Mouse (Mus musculus) olfactory bulb, adult 2 months (tissue): ENCODE results near the gene Myl9. TPM values are rescaled to one million over a fixed set of nuclear protein-coding genes. Genes with fewer than 3 reads are reported as not detected.
A peak's percentile ranks its signal among the peaks of the same experiment; 100 is the strongest.
"Not testable (repeated sequence)": the region's sequence is repeated elsewhere in the genome, so short reads cannot be mapped to it uniquely, and the experiment has no call there.

Source experiments
- H3K27ac ChIP-seq: fragments of 200-500 bp; 2 replicates; pipeline ENCODE4 v1.5.1; 2012; ENCODE audit warnings: low read depth, low read length; ENCODE audit not compliant: insufficient read depth
- H3K4me1 ChIP-seq: fragments of 200-500 bp; 2 replicates; pipeline ENCODE4 v1.6.1; 2012; ENCODE audit warnings: low read length; ENCODE audit not compliant: control insufficient read depth, insufficient read depth
- H3K4me3 ChIP-seq: fragments of 200-500 bp; 2 replicates; pipeline ENCODE4 v1.5.1; 2012; ENCODE audit warnings: mild to moderate bottlenecking, low read depth, low read length, moderate library complexity; ENCODE audit not compliant: insufficient read depth
- CTCF ChIP-seq: fragments of 200-500 bp; IDR thresholded peaks from 2 replicates; pipeline ENCODE4 v1.5.1; 2012; ENCODE audit warnings: low read depth, mild to moderate bottlenecking, low read length, moderate library complexity; ENCODE audit not compliant: insufficient read depth
- POLR2A ChIP-seq: fragments of 200-500 bp; IDR thresholded peaks from 2 replicates; pipeline ENCODE4 v1.6.1; 2012; ENCODE audit warnings: mild to moderate bottlenecking, low read depth, low read length, moderate library complexity; ENCODE audit not compliant: insufficient read depth
- WGBS: fragments of 180-500 bp; shearing (Covaris S2); methylation state at CpG from one replicate; pipeline ENCODE4 v1.1.7; 2018; 5-methylcytosine and 5-hydroxymethylcytosine counted together
- polyA plus RNA-seq: library from polyadenylated mRNA; stranded (reverse); fragments of >200 nt; gene quantifications from 2 replicates; pipeline ENCODE4 v1.2.4, GENCODE M21; 2012; ENCODE audit warnings: low replicate concordance; ENCODE audit not compliant: missing spikeins, insufficient read depth, insufficient read length

Myl9 gene
- polyA plus RNA-seq, 1 experiment: not detected

GRCm38 (mm10) chr2:156787090-156787775 lies 12.0 kb downstream of the Myl9 start:
- H3K4me3 ChIP-seq: no peak overlapping the region
- H3K27ac ChIP-seq: no peak overlapping the region
- TF ChIP-seq CTCF (no peak), POLR2A (no peak)
- WGBS: 94% methylated on average over 5 of the region's 5 CpGs
- H3K4me1 ChIP-seq: no peaks in the 10 kb centered on the region

- WGBS: 41% methylated on average over 3 of the region's 3 CpGs
- TF ChIP-seq CTCF: no peak
- TF ChIP-seq POLR2A: no peak
- Histone ChIP-seq H3K27ac (no peak overlapping the region), H3K4me3 (no peak overlapping the region), H3K4me1 (no peaks in the 10 kb centered on the region)
These were observed 12.5 kb downstream of the Myl9 start for GRCm38 (mm10) chr2:156787776-156788105.

- Histone ChIP-seq H3K4me1 (no peaks in the 10 kb centered on the region), H3K27ac (no peak overlapping the region), H3K4me3 (no peak overlapping the region)
- TF ChIP-seq CTCF (no peak), POLR2A (no peak)
- 81% methylated on average over 1 of the region's 1 CpGs for WGBS
These were observed 13.6 kb downstream of the Myl9 start for GRCm38 (mm10) chr2:156788836-156789235.

- 86% methylated on average over 1 of the region's 1 CpGs for WGBS
- H3K4me3 ChIP-seq: no peak overlapping the region
- H3K4me1 ChIP-seq: 0 out of 2 replicates have a peak, but pooled peaks cover 3% of the 10 kb centered on the region
- no peak overlapping the region for H3K27ac ChIP-seq
- TF ChIP-seq POLR2A: no peak
- no peak for TF ChIP-seq CTCF
These were observed 23.3 kb downstream of the Myl9 start for GRCm38 (mm10) chr2:156798516-156798915.

- TF ChIP-seq POLR2A: no peak
- no peak for TF ChIP-seq CTCF
- H3K27ac ChIP-seq: no peak overlapping the region
- H3K4me1 ChIP-seq: 0 out of 2 replicates have a peak, but pooled peaks cover 3% of the 10 kb centered on the region
- 81% methylated on average over 4 of the region's 4 CpGs for WGBS
- H3K4me3 ChIP-seq: no peak overlapping the region
These were observed 25.8 kb downstream of the Myl9 start for GRCm38 (mm10) chr2:156801045-156801444.

GRCm38 (mm10) chr2:156802116-156802515 lies 26.9 kb downstream of the Myl9 start:
- not testable (repeated sequence) for H3K4me3 ChIP-seq, H3K4me1 ChIP-seq, H3K27ac ChIP-seq
- 37% methylated on average over 9 of the region's 9 CpGs for WGBS

- TF ChIP-seq POLR2A: no peak
- no peak for TF ChIP-seq CTCF
- Histone ChIP-seq H3K27ac (no peak overlapping the region), H3K4me3 (no peak overlapping the region), H3K4me1 (0 out of 2 replicates have a peak, but pooled peaks cover 3% of the 10 kb centered on the region)
- 67% methylated on average over 4 of the region's 4 CpGs for WGBS
These were observed 28.6 kb downstream of the Myl9 start for GRCm38 (mm10) chr2:156803698-156804372.

GRCm38 (mm10) chr2:156804589-156804988 lies 29.4 kb downstream of the Myl9 start:
- 97% methylated on average over 4 of the region's 4 CpGs for whole genome bisulfite sequencing
- Histone ChIP-seq H3K4me1 (0 out of 2 replicates have a peak, but pooled peaks cover 3% of the 10 kb centered on the region), H3K4me3 (no peak overlapping the region), H3K27ac (no peak overlapping the region)
- no peak for TF ChIP-seq CTCF
- no peak for TF ChIP-seq POLR2A

GRCm38 (mm10) chr2:156806886-156807285 lies 31.7 kb downstream of the Myl9 start:
- Histone ChIP-seq H3K4me1 (0 out of 2 replicates have a peak, but pooled peaks cover 3% of the 10 kb centered on the region), H3K27ac (no peak overlapping the region), H3K4me3 (no peak overlapping the region)
- TF ChIP-seq CTCF (no peak), POLR2A (no peak)
- WGBS: 77% methylated on average over 6 of the region's 6 CpGs

GRCm38 (mm10) chr2:156809579-156809978 lies 34.4 kb downstream of the Myl9 start:
- no peak overlapping the region for H3K27ac ChIP-seq
- 41% methylated on average over 2 of the region's 2 CpGs for WGBS
- TF ChIP-seq POLR2A (no peak), CTCF (0 out of 2 replicates have a peak, but pooled peaks have one; percentile 25)
- H3K4me1 ChIP-seq: no peaks in the 10 kb centered on the region
- no peak overlapping the region for H3K4me3 ChIP-seq
